Mouse (Mus musculus): ENCODE data around the gene Tmem160.

GRCm38 (mm10) chr7:16433352-16433971 is 19.1 kb upstream of the Tmem160 start:
- TF ChIP-seq CTCF (IDR thresholded peaks at IDR 0.05; ENCODE audit: low read depth, low read length) (no peak), POLR2A (IDR thresholded peaks at IDR 0.05; ENCODE audit: insufficient read depth, low read length) (no peak), EP300 (IDR thresholded peaks at IDR 0.05; ENCODE audit: insufficient read depth, low read depth, low read length) (no peak)
